Mouse (Mus musculus): ENCODE measurements around the gene 1700042G07Rik. TPM values are rescaled to one million over a fixed set of nuclear protein-coding genes. Genes with fewer than 3 reads are reported as not detected.

The 1700042G07Rik gene
- total RNA-seq, 2 experiments from 2014 or later, result not detected

DNA sequence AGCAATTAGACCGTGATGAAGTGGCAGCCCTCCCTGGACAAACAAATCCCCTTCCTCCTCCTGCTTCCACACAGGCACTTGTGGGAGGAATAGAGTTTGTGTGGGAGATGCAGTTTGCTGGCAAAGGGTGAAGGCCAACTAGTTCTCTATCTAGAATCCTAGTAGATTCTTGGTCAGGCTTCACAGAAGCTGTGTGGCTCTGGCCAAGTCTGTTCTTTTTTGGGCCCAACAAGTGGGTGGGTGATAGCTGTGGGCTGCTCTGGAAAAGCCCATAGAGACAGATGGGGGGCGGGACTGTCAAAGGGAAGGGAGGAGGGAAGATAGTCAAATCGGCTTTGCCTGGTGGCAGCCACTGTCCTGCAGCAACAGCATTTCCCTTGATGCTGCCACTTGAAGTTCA lies 12.4 kb upstream of the 1700042G07Rik start:
- ATAC-seq (replicated peaks; ENCODE audit: poor library complexity), result no peak

- ATAC-seq (replicated peaks; ENCODE audit: poor library complexity), result 0 out of 2 replicates have a peak, but pooled peaks have one; percentile 25
These were observed 11.0 kb upstream of the 1700042G07Rik start for GRCm38 (mm10) chr4:116162142-116162541.

DNA sequence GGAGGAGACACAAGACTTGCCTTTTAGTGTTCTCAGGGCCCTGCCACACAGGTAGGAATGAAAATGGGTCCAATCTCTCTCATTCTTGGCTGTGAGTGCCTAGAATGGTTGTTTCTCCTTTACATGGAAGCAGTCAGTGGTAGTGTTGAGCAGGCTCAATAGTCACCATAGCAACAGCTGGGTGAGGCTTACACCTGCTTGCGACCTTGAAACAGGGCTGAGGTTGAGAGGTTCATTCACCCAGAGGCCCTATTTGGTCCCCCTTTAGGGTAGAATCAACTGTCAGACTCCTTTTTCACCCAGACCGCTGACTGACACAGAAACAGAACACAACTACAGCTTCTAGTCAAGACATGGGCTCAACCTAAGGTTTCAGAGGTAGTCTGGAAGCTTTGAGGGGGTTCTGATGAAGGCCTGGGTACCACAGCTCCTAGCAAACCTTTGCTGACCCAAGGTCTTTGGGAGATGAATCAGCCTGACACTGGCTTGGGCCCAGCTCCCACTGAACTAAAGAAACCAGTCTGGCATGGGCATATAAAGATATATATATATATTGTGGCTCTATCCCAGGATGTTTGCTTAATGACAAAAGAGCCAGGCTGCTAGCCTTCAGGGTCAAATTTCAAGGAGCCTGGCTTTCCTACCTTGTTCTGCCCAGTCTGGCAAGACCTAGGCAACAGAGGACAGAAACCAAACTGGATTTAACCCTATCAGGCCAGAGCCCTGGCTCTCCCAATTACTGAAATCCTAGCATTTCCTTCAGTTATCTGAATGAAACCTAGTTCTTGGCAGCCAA lies 8.2 kb upstream of the 1700042G07Rik start:
- ATAC-seq (replicated peaks; ENCODE audit: poor library complexity), result no peak

DNA sequence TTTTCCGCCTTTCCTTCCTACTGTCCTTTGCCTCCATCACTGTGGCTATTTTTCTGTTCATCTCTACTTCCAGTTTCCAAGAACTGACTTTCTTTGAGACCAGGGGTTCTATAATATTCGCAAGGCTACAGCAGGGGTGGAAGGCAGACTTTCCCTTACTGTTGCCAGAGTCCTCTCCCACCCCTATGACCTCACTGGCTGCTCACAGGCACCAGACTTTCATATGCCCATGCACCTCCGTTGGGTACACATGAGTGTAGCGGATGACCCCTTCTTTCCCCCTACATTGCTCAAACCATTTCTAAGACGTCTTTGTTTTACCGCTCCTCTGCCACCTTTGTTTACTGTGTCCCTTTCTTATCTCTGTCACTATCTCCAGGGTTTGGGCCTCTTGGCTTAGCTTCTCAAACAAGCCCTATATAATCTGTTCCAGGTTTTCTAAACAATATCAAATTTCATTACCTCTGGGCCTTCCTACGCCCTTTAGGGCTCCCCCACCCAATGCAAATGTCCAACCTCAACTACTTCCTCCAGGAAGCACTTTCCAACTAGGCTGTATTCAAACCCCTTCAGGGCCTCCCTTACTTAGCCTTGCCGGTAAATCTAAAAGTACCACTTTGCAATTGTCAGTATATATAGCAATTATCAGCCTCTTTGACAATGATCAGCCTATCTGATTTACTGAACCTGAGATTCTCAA lies 7.3 kb upstream of the 1700042G07Rik start:
- ATAC-seq (replicated peaks; ENCODE audit: poor library complexity), result no peak

DNA sequence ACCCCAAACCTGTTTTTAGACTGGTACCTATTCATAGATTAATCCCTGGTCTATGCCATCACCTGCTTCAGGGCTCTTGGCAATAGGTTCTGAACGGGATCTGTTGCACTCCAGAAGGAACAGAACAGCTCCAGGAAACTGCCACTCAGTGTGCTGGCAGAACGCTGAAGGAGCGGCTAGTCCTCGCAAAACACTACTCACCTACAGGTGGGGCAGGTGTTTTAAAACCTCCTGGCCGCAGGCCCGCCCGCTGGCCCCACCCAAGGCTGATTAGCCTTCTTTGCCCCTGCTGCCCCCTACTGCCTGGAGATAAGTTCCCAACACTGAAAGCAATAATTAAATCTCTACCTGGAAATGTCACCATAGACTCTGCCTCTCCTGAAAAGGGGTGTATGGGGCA lies 5.8 kb upstream of the 1700042G07Rik start, which contains the start of gene Tspan1:
Tspan1 (minus strand) TSS at position 198 of the 400 bp plus-strand sequence.
- ATAC-seq (replicated peaks; ENCODE audit: poor library complexity), result no peak

- ATAC-seq (replicated peaks; ENCODE audit: poor library complexity), result peak; percentile 81
These were observed 4.4 kb upstream of the 1700042G07Rik start for GRCm38 (mm10) chr4:116168617-116169352.

DNA sequence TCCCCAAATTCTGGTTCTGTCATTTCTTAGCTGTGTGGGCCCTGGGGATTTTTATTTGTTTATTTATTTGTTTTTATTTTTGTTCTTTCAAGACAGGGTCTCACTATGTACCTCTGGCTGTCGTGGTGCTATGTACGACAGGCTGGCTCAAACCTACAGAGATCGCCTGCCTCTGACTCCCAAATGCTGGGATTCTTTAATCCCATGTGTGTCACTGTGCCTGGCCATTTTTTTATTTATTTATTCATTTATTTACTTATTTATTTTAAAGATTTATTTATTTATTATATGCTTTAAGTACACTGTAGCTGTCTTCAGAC lies 3.9 kb upstream of the 1700042G07Rik start:
- ATAC-seq (replicated peaks; ENCODE audit: poor library complexity), result no peak

- no peak for ATAC-seq (replicated peaks; ENCODE audit: poor library complexity)
These were observed 580 bp downstream of the 1700042G07Rik start for GRCm38 (mm10) chr4:116173752-116174151.

DNA sequence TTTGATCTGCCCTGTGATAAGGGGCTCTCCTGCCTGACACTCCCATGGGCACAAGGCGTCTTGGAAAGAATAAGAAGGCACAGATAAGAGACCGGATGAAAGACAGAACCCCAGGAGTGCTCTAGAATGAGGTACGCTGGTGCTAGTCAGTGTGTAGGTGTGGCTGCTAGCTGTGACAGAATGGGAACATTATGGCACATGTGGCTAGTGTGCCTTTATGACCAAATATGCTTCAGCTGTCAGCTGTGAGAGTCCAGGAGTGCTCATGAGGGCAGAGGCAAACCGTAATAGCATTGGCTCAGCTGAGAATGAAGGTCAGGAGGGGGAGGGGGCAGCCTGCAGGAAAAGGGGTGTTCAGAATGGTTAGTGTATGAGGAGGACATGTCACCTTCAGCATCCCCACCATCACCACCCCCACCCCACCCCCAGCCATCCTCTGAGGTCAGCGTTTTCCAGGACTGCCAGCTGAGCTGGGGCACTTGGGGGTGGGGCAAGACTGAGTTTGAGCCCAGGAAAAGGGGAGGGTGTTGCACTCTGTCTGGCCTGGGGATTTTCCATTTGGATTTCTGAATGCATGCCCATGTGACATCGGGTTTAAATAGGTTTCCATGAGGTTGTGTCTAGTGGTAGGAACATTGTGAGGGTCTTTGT lies 1.4 kb downstream of the 1700042G07Rik start:
- no peak for ATAC-seq (replicated peaks; ENCODE audit: poor library complexity)

DNA sequence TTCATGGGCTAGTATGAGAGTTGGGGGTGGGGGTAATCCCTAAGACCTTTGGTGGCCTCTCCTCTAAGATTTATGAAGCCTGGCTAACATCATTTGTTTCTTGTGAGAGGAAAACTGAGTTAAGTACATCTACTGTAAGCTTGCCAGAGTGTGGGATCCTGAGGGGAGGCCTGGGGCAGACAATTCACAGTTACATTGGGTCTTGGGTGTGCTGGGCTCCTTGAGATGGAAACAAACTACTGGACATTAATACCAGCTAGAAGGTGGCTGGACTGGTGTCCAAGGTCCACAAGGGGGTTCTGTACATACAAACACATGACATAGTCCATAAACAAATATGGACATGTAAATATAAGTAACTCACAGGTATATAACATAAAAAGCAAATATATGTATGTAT lies 2.0 kb downstream of the 1700042G07Rik start:
- ATAC-seq (replicated peaks; ENCODE audit: poor library complexity), result no peak

DNA sequence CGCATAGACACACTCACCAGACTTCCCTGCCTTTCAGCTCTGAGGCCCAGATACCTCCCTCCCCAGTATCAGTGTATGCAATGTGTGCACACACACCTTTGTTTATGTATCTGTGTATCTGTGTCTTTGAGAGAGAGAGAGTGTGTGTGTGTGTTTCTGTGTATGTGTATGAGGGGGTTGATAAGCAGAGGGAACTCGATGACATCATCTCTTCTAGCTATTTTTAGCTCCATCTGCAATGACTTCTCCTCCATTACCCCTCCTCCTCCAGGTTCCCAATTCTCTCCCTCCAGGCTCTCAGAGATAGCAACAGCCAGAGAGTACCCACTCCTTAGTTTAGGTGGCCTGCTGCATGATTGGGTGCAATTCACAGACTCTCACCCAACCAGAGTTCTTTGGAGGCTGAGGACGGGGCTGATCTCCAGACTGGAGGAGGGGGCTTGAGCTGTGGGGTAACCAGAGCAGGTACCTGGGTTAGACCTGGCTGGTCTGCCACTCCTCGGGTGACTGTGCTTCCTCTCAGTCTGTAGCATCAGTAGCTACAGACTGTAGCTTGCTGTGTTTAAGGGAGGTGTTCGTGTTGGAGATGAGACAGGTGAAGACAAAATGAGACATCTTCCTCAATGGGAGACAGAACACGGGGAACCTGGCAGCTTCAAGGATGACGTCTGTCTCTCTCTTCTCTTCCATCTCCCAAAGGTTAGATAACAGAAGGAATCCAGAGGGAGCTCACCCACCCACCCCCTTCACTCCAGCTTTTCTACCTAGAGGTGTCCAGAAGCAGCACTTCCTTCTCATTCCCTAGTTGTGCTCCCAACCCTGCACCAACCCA lies 2.8 kb downstream of the 1700042G07Rik start:
- peak; percentile 63 for ATAC-seq (replicated peaks; ENCODE audit: poor library complexity)

DNA sequence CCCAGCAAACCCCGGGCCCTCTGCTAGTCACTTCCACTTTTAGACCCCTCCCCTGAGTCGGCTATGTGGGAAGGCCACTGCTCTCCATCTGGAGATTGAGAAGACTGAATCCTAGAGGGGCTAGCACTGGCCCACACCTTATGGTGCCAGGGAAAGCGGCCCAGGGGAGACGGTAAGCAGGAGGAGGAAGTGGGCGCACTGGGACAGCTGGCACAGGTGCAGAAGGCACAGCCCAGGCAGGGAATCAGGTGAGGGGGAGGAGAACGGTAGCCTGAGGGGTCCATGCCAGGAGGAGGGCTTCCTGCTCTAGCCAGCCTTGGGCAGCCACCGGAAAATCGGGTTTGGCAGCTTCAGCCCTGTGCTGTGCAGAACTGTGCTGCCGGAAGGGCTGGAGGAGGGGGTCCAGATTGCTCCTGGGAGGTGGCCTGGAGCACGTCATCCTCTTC lies 3.4 kb downstream of the 1700042G07Rik start:
- ATAC-seq (replicated peaks; ENCODE audit: poor library complexity), result peak; percentile 27

GRCm38 (mm10) chr4:116177140-116177539 lies 4.0 kb downstream of the 1700042G07Rik start:
- ATAC-seq (replicated peaks; ENCODE audit: poor library complexity), result peak; percentile 32; the same call in 1 of the 2 replicates

GRCm38 (mm10) chr4:116182079-116182478 lies 8.9 kb downstream of the 1700042G07Rik start:
- no peak for ATAC-seq (replicated peaks; ENCODE audit: poor library complexity)

- no peak for ATAC-seq (replicated peaks; ENCODE audit: poor library complexity)
These were observed 9.6 kb downstream of the 1700042G07Rik start for GRCm38 (mm10) chr4:116182745-116183144.

DNA sequence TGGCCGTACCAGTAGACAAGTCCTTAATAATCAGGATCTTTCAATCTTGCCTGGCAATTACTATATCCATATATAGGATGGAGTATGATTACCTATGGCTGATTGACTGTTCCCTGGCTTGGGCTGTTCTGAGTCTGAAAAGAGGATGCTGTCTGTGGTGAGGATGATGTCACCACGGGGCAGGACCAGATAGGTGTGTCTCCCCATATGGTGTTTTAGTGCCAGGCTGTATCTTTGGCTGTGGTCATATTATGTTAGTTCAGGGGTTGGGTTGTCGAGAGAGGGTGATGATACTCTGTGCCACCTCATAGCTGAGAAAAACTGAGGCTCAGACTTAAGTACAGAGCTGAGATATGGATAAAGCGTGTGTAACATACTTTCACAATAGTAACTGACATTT lies 11.9 kb downstream of the 1700042G07Rik start:
- ATAC-seq (replicated peaks; ENCODE audit: poor library complexity), result 0 out of 2 replicates have a peak, but pooled peaks have one; percentile 34

DNA sequence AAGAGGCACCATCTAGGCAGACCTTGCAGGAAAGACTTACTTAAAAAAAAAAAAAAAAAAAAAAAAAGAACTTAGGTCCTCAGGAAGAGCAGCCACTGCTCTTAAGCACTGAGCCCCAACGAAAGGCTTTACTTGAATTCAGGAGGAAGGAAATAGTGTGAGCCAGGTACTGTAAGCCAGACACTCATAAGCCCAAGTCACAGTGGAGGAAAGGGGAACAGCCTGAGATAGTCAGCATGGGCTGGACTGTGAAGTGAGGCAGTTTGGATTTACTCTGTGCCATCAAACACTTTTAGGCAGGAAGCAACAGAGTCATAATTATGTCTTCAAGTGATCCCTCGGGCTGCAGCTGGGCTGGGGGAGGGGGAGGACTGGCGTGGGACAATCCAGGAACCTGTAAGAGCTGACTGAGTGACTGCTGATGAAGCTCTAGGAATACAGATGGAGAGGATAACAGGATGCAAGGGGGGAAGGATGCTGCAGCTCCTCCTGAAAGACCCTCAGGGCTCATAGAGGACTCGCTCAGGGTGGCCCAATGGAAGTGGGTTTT lies 19.2 kb downstream of the 1700042G07Rik start:
- no peak for ATAC-seq (replicated peaks; ENCODE audit: poor library complexity)

GRCm38 (mm10) chr4:116193583-116194383 lies 20.6 kb downstream of the 1700042G07Rik start:
- peak; percentile 92 for ATAC-seq (replicated peaks; ENCODE audit: poor library complexity)

- peak; percentile 45 for ATAC-seq (replicated peaks; ENCODE audit: poor library complexity)
These were observed 25.2 kb downstream of the 1700042G07Rik start for GRCm38 (mm10) chr4:116198422-116198821.
